Mouse (Mus musculus) brain, embryonic 14.5 days (tissue): ENCODE measurements around the gene Fam214a.

Experiments used
- CTCF ChIP-seq: fragments of 200-500 bp; IDR thresholded peaks from 2 replicates; pipeline ENCODE4 v1.5.1; 2012; ENCODE audit warnings: inconsistent platforms, mild to moderate bottlenecking, moderate library complexity, borderline replicate concordance; ENCODE audit not compliant: insufficient read depth, insufficient read length; ENCODE audit errors: extremely low read depth
- POLR2A ChIP-seq: fragments of 200-500 bp; IDR thresholded peaks from 2 replicates; pipeline ENCODE4 v1.6.1; 2012; ENCODE audit warnings: mild to moderate bottlenecking, inconsistent platforms, borderline replicate concordance; ENCODE audit not compliant: poor library complexity, insufficient read depth, insufficient read length, severe bottlenecking; ENCODE audit errors: extremely low read depth

- no peak for TF ChIP-seq CTCF
- TF ChIP-seq POLR2A: no peak
These were observed 12.2 kb downstream of the Fam214a start for GRCm38 (mm10) chr9:74964866-74965384.
